Mouse (Mus musculus): Measurements from ENCODE around the gene I0C0044D17Rik.

I0C0044D17Rik gene

DNA sequence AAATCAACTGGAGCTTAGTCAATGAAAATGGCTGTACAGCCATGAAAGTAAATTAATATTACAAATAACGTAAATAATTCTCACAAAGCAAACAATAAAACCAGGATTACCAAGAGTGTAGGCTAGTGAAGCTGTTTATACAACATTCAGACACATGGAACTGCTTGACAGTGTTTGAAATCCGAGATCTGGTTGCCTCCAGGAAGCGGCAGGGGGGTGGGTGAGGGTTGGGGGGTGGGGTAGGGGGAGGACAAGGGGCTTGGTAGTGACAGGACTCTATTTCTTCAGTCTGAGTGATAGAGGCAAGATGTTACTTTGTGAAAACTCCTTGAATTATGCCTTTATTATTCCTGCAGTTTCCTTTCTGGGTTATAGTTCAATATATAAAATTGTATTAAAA lies 3.1 kb upstream of the I0C0044D17Rik start:
- no peak for DNase-seq

DNA sequence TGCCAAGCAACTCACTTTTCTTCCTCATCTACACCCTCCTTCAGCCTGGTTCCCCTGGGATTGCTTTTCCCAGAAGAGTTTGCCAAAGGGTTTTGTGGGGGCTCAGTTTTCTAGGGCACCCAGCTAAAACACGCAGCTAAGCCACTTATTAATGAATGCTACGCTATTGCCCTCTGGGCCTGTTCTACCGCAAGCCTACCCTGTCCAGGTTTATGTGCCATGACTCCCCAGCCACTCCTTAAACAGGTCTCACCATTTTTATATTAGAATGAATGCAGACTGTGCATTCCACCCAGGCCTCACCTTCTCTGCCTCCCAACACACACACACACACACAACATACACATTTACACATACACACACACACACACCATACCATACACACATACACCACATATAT lies 593 bp downstream of the I0C0044D17Rik start:
- no peak for DNase-seq

DNA sequence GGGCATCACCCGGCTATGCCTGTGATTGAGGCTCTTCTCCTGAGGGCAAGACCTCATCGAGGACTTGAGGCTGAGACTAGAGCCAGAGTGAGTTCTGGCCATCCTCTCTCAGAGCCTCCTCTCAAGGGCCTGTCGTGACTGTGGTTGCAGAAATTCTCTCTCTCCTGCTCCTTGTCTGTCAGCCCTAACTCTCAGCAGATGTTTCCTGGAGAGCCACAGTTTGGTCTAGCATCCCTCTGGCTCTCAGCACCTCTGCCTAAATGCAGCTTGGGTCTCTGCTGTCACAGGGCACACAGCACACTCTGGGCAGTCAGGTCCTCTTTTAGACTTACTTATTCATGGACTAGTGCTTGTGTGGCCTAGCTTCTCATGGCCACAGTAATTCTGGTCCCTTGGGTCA lies 1.2 kb downstream of the I0C0044D17Rik start:
- DNase-seq, result no peak

DNA sequence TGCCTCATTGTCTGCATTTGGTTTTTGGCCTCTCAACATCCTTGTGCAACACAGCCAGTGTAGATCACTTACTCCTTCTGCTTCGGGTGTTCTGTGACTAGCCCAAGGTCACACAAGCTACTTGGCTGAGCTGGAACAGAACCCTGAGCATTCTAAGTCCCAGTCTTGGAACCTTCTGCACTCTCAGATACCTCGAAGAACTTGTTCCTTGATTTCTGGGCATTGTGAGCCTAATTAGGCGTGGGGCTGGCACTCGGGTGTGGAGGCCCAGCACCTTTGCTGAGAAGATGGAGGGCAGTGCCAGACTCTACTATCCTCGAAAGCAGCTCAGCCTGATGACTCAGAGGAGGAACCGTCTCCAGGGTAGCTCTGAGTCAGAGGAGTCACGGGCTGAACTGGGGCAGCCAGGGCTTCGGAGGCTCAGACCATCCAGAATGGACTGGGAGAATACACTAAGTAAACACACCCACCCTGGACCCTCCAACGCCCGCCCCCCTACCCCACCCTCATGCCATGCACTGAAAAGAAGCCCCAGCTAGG lies 4.4 kb downstream of the I0C0044D17Rik start:
- no peak for DNase-seq

DNA sequence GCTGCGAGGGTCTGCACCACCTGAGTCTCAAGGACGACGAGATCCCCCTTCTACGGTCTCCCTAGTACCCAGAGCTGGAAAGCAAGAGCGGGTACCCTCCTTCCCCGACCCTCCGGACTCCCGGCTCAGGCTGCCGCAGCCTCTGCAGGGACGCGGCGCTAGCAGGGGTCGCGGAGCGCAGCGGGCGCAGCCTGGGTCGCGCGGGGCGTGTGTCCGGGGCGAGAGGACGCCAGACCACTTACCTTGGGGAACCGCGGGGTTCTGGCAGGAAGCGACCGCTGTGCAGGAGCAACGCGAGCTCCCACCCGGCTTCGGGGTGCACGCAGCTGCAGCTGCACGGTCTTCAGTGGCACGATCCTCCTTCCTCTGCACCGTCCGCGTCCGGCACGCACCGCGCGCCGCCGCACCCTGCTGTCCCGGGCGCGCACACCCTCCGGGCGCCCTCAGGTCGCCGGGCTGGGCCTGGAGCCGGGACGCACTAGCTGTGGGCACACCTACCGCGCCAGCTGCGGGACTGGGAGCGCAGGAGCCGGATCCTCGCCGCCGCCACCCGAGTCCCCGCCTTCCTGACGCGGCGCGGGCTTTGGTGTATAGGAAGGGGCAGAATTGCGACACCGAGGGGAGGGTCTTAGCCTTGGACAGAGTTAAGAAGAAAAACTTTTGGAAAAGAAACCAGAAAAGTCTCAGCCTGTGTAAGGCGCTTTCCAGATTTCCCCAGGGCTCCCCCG lies 6.3 kb downstream of the I0C0044D17Rik start, which contains the start of gene Kank4:
Kank4 (minus strand) TSS at position 354 of the 728 bp plus-strand sequence.
- no peak for DNase-seq

DNA sequence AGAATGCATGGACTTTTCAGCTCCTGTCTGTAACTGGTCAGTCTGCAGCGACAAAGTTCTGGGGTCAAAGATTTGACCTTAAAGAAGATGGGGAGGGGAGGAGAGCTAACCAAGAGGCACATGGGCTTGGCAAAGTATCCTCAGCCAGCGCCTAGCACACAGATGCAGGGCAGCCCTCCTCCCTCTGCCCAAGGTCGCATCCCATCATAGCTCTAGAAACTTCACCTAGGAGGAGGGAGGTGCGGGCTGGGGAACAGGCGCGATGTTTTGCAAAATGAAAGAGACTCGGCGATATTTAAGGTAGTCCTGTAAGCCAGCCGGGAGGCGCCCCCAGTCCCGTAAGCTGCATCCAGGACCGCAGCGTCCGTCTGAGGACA lies 6.8 kb downstream of the I0C0044D17Rik start:
- DNase-seq, result no peak

DNA sequence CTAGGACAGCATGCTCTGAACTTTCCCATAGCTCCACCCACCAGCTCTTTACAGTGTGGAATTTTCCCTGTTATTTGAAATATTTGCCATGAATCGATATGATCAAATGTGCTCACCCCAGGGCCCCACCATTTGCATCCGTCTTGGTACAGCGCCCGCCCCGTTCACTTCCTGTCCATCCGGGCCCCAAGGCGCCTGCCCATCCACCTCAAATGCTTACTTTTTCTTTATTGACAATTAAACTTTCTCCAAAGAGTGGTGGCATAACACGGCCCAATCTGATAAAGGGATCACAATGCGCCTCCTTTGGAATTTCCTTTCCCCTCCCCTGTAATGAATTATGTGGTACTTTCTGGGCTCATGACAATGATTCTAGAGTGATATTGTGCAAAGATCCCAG lies 17.3 kb downstream of the I0C0044D17Rik start:
- DNase-seq, result no peak

DNA sequence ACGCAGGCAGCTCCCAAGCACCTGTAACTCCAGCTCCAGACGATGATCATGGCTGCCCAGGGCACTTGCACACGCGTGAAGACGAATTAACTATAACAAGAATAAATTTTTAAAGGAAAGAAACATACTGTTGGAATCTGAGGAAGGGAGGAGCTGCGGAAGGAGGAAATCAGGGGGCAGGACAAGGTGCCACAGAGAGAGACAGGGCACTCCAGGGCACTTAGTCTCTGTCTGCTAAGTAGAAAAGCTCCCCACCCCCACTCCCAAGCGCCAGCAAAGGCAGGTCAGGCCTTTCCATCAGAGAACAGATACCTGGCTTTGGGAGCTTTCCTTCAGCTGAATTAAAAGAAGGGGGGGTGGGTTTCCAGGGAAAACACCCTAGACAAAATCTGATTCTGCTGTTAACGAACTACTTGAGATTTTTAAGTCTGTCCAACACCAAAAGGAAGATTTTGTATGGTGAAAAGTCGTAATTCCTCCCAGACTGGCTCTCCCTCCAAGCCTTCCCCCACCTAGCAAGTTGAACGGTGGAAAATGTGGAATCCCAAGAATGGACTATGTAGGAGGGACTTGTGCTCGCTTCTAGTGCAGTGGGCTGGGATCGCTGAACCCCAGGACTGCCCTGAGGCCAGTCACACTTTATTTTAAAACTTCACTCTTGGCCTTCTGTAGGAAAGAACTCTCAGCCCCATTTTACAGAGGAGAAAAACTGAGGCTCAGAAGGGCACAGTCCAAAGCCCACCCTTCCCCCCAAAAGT lies 18.2 kb downstream of the I0C0044D17Rik start:
- DNase-seq, result no peak

DNA sequence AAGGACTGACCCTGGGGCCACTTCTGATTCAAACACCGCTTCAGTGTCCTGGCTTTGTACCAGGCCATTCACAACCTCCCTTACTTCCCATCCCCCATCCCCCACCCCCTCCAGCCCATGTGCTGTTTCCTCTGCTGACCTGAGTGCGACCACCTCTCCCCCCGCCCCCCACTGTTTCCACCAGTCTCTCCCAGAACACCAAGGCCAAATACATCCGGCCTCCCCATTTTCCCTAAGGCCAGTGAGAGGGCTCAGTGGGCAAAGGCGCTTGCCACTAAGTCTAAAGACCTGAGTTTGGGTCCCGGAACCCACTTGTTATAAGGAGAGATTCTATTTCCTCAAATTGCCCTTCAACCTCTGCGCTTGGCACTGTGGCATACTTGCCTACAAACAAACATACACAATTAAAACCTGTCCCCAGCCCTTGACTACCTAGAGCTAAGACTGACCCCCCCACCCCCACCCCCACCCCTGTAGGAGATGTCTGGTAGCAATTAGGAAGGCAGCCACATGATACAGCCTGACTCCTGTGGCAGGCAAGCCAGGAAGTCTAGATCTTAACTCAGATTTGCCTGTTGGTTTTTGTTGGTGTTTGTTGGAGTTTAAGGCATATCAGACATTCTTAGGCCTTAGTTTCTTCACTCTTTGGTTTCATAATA lies 19.0 kb downstream of the I0C0044D17Rik start:
- no peak for DNase-seq

DNA sequence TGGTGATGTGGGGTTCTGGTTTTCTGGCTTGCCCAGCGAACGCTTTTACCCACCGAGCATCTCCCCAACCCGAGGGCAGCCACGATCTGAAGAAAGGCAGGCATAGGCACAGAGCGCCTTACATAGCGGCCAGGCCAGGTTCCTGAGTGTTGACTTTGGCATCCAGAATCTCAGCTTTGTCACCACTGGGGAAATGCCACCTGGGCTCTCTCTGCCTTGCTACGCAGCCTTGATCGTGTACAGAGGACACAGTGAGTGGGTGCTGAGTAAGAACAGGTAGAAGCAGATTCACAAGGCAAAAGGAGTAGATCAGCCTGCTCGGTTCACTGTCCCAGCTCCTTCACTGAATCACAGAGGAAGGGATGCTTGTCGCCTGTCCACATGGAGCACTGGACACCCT lies 21.9 kb downstream of the I0C0044D17Rik start:
- DNase-seq, result no peak

DNA sequence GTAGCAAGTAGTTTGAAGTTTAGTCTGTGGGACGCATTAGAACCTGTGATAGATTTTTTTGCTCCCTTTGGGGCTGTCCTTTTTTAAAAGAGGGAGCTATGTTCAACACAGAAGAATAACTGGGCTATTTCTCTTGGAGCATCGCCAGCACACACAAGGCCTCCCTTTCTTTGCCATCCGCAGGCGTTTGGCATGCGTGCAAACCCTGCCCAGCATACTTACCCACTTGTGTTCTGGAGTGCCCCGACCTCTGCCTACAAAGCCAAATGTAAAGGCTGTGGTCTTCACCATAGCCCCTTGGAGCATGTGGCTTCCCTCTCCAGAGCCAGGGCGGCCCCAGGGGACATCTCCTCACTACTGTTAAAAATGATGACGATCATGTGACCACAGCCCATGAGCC lies 22.8 kb downstream of the I0C0044D17Rik start:
- DNase-seq, result no peak

DNA sequence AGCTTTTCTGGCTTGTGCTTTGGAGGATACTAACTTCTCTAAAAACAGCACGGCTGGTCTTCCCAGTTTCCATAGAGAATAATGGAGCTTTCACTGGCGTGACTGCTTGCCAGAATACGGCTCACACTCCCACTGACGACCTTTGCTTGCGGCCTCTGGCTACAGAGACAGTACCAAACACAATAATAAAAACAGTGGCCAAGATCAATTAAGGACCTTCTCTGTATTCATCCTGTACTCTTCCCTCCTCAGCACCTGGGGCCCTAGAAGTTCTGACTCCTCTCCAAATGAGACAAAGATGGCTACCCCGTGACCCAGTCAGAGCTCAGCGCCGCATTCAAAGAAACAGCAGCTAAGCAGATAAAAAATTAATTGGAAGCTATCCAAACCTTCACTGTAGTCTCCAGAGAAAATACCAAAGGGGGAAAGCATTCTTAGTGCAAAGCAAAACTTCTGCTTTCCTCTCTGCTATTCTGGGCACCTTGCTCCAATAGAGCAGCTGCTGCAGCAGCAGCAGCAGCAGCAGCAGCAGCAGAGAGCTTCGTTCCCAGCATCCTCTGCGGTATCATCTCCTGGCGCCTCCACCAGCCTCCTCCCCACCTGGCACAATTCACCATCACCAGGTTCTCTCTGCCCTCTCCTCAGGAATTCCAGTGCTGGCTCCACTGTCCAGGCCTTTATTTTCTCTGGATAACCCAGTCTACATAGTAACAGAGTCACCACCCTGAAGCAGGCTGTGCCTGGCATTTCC lies 26.9 kb downstream of the I0C0044D17Rik start:
- no peak for DNase-seq

DNA sequence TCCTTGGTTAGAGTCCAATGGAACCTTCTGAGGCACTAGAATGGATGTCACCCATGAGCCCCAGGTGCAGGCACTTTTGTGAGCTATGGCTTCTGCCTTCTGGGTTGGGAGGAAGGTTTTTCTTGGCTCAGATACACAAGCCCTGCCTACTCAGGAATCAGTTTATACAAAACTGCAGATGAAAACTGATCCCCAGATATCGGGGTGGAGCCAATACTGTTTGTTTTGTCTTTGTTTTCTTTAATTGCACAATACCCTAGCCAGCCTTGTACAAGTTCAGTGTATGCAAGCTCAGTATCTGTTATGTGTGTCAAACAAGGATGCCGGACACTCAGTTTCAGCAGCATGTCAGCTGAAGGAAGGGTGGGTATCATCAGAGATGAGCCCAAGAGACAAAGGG lies 28.4 kb downstream of the I0C0044D17Rik start:
- no peak for DNase-seq

DNA sequence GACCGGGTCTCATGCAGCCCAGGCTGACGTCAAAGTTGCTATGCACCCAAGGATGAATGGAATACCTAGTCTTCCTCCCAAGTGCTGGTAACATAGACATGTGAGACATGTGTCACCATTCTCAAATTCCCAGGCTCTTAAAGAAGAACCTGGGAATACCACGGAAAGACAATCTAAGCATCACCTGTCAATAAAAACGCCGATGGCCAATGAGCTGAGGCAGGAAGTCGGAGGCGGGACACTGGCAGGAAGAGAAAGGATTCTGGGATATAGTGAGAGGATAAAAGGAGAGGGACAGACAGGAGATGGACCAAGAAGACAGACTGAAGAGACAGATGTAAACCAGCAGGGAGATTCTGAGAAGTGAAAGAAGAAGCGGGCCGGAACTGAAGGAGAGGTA lies 30.2 kb downstream of the I0C0044D17Rik start:
- no peak for DNase-seq

DNA sequence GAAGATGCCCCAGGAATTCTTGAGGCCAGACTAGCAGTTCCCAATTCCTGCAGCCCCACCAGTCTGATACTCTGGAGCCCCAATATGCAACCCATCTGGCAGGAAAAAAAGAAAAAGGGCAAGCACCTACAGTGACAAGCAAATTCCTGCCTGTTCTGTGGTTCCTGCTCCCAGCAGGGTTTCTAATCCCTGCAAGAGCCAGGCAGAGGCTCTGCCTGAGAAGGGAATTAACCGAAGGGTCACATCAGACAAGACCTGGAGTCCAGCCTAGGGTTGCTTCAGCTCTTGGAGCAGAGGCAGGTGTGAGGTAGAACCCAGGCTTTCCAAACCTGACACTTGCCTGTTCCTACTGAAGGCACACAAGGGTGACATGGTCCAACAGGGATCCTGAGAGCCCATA lies 32.9 kb downstream of the I0C0044D17Rik start:
- no peak for DNase-seq

DNA sequence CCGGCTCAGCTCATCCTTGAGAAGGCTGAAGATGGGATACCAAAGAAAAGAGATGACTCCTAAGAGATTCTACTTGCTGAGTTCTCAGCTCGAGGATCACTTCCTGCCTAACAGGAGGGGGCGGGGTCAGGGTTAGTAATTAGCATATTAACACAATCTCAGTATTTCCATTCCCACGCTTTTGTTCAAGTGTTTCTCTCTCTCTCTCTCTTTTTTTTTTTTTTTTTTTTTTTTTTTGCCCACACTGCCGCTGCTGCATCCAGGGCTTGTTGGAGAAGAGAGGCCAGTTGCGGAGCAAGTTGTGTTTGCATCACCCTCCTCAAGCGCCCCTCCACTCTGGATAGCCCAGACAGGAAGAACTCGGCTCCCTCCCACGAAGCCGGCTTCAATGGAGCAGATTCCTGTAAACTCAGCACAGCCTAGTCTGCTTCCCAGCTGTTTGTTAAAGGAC lies 33.8 kb downstream of the I0C0044D17Rik start:
- DNase-seq, result no peak

DNA sequence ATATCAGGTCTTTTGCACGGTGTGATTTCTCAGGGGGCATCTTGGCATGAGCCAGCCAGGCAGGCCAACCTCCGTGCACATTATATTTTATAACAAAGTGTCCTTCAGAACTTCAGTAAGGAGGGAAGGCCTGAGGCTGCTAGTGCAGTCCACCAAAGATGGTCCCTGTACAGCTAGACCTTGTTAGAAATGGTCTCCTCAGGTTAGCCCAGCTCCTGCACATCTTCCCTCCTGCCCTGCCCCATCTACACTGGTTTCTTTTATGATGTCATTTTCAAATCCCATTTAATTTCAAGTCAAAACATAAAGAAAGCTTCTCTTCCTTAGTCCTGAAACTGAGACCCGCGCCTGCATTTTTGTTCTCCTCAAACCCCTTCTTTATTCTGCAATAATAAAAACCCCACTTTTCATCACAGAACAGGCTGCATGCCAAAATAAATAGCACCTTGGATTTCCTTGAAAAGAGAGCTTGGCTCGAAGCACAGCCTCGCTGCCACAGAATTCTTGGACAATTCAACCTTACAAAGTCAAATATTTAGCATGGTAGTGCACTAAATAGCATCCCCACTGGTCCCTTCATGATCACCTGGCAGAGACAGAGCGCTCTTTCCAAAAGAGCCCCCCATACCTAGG lies 34.4 kb downstream of the I0C0044D17Rik start:
- DNase-seq, result no peak

DNA sequence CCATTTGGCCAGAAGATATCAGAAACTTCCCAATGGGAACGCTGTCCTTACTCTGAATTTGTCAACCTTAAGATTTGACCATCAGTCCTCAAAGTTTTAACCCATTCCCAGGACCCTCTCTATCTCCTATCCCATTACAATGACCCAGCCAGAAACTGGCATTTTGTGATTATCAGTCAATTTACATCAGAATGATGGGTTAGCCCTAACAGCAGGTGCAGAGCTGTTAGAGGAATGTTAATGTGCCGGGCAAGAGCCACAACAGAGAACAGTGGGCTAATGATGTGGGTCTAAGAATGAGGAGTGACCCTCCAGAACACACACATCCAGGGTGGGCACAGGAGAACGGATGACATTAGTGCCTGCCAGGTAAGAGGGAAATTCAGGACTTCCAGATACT lies 37.4 kb downstream of the I0C0044D17Rik start:
- no peak for DNase-seq

DNA sequence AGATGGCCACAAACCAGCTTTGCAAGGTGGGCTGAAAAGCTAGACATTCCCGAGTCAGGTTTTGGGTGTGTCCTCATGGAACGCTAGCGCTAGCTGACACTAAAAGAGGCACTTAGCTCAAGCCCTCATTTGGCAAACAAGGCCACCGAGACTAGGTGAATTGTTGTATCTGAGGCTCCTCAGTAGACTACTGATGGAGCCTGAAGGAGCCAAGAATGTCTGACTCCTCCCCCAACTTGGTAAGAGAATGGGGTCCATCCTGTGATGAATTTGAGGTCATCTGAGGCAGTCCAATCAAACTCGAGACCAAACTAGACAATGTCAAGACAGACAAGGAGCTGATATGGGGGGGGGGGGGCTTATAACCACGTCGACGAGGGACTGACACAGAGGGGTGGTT lies 37.8 kb downstream of the I0C0044D17Rik start:
- no peak for DNase-seq

DNA sequence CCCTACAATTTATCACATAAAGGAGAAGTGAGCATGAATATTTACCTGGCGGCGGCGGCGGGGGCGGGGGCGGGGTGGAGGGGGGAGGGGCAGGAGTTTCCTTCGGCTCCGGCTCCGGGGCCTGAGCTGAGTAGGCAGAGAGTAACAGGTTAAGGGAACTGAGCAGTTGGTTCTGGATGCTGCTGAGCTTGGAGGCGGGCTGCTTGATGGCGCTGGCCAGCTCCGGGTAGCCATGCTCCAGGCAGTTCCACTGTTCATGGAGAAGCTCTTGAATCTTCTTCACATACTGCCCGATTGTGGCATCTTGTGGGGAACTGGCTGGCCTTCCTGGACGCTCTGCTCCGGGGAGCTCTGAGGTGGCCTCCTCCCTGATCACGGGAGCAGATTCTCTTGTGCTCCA lies 45.4 kb downstream of the I0C0044D17Rik start:
- no peak for DNase-seq

DNA sequence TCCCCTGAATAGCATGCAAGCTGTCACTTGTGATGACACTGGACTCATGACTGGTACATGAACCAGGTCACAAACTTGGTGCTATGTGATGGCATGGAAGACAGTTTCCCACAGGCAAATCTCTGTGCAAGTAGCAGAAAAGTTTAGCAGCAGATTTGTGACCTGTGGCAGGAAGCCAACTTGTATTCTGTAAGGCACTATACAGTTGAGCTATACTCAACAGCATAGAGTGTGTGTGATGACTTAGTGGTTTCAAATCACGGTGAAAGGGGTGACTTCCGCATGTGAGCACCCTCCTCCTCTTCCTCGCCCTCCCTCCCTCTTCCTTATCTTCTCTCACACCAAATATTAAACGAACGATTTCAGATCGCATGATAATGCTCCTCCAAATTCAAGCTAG lies 46.2 kb downstream of the I0C0044D17Rik start:
- no peak for DNase-seq

DNA sequence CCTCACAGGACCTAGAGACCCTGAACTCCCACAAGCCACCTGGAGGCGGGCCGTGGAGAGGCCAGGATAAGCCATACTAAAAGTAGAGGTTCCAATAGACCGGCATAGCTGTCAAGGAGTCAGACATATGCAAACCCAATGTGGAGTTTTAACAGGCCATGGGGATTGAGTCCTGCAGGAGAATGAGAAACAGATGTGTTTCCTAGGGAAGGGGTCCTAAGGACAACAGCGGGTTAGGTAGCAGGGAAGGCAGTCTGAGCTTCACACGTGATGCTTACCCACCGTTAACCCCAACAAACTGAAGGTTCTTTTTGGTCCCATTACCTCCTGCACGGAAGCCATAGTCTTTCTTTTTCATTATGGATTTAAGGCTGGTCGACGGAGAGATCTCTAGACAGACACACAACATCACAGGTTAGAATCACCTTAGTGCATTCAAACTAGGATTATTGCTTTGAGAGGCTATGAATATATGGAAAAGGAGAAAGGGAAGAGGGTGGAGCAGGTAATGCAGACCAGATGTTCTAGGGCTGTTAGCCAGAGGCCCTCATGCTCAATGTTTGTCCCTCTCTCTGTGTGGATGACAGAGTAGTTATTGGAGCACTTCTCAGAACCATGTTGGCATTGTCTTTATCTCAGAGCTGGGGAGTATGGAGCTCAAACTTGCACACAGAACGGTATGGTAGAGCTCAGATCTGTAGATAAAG lies 46.8 kb downstream of the I0C0044D17Rik start:
- DNase-seq, result no peak

All from cerebellum, postnatal 36 days (tissue).